Mouse (Mus musculus) spleen, postnatal 36 days (tissue): ENCODE measurements around the gene Aldh3a2.

Source experiments
- DNase-seq, 2 experiments: peaks; one replicate each; pipeline ENCODE4 v3.0.0; 2022; ENCODE audit warnings: low spot score in 2 of 2, mixed read lengths in 1 of 2

The Aldh3a2 gene

DNA sequence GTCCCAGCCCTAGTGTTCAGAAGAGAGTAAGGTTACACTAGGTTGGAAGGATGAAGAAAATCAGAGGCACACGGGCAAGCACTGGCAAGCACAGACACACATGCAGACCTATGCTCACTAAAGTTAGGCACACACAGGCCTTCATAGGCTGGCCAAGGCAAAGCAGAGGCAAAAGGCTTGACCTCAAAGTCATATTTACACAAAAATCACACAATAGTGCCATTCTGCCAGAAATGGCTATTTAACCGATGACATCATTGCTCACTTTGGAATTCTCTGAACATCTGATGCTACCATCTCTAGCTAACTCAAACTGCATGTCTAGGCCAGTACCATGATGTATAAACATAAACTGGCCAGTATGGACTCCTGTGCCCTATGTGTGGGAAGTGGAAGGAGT lies 6.7 kb upstream of the Aldh3a2 start:
- DNase-seq: no peak

DNA sequence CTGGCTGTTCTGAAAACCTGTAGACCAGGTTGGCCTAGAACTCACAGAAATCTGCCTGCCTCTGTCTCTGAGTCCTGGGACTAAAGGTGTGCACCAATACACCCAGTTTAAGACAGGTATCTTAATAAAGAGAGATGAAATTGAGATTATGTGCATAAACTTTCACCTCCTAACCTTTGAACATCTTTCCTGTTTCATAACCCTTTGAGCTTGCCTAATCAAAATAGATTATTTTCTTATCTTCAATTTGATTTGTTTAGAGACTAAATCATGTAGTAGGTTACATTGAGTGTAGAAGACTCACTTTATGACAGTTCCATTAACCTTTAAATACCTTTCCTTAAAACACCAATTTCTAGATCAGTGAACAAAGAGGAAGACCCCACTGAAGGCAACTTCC lies 4.3 kb upstream of the Aldh3a2 start:
- no peak for DNase-seq

DNA sequence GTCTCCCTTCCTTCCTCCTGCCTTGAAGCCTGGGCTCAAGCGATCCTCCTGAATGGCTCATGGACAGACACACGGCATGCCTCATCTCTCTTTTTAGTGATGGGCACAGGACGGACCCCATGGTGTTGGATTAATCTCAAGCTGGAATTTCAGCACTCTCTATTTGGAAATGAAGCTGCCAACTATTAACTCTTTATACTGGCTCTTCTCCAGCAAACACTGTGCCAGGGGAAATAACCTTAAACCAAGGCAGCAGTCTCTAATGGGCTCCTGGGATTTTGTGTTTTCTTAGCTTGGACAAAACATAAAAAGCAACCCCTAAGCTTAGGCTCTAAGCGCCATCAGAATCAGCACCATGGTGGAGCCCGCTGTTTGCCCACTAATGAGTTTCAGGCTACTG lies 3.1 kb upstream of the Aldh3a2 start:
- DNase-seq: no peak

DNA sequence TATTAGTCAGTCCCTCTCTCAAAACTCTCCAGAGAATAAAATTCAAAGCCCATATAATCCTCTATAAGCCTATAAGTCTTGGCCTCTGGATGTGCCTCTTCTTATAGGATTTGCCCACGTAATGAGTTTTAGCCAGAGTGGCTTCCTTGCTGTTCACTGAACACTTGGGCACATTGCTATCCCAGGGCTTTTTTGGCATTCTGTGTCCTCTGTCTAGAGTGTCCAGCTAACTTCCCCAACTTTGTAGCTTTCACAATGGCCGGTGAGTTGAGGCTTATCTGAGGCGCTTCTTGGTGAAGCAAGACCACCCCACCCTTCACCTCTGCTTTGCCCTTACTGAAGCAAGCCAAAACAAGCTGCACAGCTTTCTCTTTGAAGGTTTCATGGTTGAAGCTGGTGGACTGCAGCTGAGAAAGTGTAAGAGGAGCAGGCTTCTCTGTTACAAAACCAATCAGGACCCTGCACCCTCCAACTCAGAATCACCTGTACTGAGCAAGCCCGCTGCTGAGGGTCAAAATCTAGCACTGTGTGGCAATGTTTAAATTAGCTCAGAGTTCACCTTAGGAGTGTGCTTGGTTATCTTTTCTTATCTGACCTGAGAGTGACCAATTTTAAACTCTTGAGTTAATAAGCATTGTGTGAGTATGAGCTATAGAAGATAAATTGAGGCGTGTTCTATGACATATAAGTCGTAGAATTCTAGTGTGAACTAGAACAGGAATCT lies 1.5 kb upstream of the Aldh3a2 start:
- no peak for DNase-seq

DNA sequence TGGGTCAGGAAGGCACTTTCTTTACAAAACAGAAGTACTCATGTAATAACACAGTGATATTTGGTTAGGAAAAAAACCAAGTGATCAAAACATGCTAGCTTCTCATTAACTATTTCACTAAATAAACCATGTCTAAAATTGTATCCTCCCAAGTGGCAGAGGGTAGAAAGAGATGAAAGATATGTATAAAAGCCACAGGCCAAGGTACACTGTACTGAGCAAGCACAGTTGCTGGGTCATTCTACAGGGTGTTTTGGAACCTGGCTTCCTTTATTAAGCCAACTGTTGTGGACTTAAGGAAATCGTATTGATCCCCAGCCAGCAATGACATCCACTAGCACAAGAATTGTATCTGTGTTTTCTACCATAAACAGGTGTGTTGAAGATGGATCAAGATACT lies 3.4 kb downstream of the Aldh3a2 start:
- no peak for DNase-seq

DNA sequence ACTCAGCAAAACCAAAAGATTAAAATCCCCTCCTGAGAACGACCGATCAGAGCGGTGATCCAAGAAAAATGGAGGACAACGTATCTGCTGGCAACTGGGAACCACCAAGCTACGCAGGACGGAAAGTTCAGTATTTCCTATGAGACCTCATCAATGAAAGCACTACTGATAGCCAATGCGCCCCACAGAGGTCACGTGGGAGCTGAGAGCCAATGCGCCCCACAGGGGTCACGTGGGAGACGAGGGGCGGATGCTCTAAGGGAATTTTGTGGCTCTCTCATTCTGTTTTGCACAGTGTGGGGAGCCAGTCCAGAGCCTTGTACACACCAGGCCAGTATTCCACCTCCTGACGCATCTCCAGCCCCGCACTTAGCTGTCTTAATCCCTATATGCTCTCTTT lies 4.7 kb downstream of the Aldh3a2 start:
- no peak for DNase-seq

DNA sequence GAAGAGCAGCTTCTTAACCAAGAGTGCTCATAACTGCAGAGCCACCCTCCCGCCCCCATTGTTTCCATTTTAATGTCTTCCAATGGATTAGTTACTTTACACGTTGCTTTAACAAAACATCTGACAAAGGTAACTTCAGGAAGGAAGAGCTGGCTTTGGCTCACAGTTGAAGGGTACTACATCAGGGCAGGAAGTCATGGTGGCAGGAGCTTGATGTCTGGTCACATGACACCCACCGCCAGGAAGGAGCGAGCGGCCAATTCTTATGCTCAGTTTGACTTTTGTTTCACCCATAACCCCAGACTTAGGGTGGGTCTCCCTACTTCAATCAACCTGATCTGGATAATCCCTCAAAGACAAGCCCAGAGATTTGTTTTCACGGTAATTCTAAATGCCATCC lies 8.2 kb downstream of the Aldh3a2 start:
- DNase-seq: no peak

DNA sequence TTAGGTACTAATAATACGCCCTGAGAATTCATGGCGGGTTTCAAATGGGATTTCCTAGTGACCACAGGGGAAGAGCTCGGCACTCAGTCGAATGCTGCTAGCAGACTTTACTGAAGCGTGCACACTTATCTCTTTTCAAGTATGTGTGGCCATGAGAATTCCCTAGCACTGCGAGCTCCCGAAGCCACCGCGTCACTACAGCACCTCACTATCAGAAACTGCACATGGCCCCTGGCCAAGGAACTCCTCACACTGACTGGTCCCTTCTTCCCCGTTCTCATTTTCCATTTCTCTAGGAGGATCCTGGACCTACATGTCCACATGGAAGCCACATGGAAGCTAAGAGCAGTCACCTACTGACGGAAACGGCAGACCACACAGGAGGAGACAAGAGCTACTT lies 14.5 kb downstream of the Aldh3a2 start:
- no peak for DNase-seq

DNA sequence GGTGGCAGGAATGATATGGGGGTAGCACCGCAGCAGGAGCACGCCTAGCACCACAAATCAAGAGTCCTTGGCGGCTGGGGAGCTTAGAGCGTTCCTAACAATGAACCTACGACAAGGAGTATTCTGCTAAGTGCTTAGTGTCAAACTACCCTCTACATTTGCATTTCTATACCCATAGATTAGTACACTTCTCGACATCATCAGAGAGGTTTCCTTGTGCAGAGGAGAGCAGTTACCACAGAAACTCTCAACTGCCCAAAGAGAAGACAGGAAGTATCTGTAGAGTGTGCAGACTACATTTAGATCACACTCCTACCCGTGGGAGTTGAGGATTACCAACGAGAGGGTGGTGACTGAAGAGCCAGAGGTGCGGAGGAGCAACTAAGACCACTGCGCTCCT lies 15.5 kb downstream of the Aldh3a2 start:
- no peak for DNase-seq

DNA sequence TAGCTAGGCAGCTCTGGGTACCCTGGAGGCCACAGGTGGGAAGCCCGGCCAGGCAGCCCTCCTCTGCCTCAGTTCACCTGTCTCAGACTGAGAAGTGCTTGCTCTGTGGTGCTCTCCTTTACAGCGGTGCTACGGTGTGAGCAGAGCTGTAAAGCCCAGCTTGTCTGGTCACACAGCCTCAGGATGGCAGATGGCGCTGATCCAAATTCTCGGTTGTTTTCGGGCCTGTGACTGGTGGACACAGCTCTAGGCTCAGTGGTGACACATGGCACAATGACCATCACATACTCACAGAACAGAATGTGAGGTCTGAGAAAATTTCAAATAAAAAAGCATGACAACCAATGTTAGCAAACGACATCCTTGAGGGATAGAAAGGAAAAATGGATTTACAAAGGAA lies 22.9 kb downstream of the Aldh3a2 start:
- no peak for DNase-seq

DNA sequence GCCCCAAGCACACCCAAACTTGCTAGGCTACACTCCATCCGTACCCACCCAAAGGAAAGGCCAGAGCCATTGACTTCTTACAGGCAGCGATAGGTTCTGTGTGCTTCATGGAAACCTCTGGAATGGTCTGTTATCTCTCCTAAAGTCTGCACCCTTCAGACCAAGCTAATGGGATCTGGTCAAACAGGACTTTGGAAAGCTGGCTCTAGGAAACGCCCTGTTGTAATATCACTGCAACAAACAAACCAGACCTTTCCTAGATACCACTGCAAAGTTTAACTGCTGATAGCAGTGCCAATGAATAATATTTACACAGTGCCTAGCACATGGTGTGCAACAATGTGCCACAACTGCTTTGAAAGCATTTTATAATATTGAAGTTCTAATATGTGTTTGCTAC lies 31.2 kb downstream of the Aldh3a2 start:
- DNase-seq: no peak

DNA sequence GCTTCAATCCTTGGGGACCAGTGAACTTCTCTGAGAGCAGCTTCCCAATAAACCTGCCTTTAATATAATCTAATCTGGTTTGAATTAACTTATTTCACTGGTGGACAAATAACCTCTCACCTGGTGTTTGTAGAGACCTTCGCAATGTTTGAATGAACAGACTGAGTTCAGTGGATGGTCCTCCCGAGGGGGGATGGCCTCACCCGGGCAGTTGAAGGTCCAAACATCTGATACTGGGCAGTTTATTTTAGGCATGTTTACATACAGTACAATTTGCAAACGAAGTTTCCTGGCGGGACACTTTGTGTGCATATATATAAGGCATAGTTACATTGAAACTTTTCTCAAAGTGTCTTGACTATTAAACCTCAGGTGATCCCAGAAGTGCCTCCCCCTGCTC lies 33.1 kb downstream of the Aldh3a2 start:
- DNase-seq: no peak

DNA sequence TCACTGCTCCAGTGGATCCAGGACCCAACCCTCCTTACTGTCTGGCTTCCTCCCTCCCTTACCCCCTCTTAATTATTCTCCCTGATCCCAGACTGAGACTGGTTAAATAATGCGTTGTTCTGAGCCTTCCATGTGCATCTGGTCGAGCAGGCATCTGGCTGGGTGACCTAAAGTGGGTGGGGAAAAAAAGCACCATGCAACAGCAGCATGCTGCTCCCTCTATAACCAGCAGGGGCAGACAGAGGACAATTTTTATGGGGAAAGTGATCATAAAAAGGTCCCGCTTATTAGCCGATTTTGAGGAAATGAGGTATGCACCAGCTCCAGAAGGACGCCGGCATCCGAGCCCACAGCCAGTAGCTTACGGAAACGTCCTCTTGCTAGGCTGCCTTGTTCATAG lies 35.9 kb downstream of the Aldh3a2 start:
- DNase-seq: peak; percentile 19 to 36

DNA sequence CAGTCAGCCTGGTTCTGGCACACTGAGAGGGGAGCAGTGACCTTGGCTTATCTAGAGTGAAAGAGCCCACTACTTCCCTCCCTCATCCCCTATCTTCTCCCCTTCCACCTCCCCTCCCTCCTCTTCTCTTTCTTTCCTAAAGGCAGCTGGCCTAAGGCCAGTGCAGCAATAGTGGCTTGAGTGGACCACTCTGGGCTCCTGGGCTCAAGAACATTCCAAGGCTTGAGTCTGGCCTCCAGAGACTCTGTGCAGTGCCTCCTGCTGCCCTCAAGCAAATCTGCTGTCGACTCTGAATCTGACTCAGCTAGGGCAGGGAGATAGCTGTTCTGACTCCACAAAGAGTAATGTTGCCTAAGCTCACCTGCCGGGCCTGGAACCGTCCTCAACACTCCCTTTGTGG lies 38.9 kb downstream of the Aldh3a2 start:
- no peak for DNase-seq

DNA sequence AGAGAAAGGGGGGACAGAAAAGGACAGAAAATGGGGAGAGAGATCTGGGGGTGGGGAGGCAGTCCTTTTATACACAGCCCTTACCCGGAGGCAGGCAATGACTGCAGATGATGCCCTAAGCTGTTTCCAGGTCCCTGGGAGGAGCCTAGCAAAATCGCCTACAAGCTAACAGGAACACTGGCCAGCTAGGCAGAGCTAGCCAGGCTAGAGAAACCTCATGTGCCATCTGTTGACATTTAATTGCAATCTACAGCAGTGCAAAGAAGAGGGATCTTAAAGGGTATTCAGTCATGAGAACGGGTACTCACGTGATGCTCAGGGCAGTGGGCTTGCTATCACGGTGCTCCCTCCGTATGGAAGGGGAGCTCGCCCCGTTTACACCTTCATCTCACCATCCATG lies 39.4 kb downstream of the Aldh3a2 start:
- no peak for DNase-seq

DNA sequence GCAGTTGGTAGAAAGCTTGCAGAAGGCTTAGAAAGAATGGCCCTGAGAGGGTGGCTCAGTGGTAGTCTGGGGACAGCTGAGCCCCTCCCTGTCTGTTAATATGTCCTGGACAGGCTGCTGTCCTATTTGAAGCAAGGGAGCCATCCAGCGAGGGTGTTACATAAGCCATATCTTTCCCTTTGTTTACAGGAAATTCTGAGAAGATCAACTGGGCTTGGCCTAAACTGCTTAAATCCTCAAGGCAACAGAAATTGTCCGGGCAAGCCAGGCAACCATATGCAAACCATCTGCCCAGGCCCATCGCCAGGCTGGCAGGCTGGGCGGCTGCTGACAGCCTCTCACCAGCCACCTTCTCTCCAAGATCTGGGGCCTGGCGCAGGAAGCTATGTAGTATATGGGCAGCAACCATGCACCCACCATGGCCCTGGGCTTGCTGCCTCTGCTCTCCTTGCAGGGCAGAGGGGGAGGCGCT lies 41.3 kb downstream of the Aldh3a2 start:
- DNase-seq: no peak

DNA sequence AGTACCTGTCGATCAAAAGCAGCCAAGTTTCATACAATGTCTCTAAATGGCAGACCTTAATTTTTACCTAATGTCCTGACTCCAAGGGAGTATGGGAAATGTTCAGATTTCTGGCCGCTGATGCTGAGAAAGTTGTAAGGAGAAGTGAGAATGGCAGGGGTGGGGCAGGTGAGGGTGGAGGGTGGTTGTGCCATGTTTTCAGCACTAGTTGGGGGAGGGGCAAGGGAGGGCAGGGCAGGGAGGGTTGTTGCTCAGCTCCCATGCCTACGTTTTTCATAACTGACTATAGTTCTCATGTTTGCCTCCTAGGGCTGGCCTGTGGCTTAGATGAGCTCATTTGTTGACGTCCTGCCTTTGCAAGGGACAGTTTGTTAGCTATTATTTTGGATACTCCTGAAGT lies 41.8 kb downstream of the Aldh3a2 start:
- peak; percentile 43 to 45 for DNase-seq

DNA sequence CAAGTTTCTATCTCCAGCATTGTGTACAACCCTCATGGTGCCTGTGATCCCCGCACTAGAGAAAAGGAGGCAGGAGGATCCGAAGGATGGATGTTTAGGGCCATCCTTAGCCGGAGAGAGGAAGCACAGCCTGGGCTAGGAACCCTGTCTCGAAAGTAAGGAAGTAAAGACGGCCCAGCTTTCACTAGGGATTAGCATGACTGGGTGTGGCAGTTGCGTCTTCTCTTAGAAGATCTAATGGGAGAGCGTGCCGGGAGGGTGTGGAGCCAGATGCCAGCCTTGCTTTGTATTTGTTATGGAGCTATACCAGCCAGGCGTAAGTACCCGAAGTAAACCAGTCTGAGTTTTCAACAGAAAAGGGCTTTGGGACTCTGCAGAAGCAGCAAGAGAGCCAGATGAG lies 42.4 kb downstream of the Aldh3a2 start:
- DNase-seq: no peak

DNA sequence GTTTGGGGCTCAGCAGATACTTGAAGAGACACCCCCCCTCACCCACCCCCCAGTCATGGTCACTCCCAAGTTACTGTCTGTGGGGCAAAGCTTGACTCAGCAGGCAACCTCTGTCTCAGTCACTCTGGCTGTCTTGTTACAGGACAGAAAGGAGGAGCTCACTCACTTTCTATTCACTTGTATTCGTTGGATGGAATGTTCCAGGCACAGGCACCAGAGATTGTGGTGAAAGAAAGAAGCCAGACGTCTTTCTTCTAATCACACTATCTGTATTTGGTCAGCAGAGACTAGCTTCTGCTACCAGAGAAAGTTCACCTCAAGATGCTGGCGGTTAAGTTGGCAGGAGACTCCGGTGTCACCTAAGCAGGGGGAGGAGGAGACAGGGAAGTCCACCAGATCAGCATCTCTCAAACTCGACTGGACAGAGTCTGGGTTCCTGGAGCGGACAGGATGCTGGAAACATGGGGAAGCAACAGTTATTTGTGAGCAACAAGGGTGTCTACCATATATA lies 43.0 kb downstream of the Aldh3a2 start:
- DNase-seq: no peak

DNA sequence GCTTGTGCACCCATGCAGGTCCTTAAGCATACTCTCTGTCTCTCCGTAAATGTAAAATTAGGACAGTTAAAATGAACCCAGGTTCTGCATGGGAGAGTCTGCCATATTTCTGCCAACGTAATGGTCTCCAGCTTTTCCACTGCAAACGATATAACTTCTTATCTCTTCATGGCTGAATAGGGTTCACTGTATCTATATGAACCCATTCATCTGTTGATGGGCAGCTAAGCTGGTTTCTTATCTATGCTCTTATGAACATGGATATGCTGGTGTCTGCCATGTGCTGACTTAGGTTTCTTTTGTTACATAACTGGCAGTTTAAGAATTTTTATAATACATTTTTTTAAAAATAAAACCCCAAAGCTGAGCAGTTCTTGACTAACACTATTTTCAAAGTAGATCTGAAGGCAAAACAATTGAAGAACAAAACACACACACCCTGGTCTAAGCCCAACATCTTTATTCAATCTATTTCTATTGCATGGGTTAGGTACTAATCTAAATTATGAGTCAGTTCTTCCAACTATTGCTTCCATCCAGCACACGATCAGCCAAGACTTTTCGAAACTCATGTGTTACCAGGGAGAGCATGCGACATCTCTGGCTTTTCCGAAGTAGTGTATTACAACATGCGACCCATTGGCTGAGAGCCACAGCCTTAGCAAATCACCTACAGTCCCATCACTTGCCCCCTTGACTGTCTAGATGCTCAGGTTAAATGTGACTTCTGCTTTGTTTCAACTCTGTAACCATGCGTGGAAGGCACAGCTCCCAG lies 44.1 kb downstream of the Aldh3a2 start:
- no peak for DNase-seq

DNA sequence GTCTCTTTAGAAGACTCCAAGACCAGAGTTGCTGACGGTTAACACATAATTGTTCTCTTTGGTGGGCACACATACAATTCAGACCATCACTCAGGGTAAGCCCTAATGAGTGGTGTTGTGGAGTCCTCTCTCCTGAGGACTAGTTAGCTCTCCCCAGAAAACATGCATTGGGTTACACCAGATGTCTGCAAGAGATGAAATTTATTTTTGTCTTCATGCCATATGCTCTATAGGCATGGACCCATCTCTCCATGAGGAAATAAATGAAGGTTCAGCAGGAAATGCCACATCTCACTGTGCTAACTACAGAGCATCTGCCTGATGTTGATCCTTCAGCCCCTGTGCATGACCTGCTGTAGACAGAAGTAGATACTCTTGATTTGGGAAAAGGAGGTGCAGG lies 45.3 kb downstream of the Aldh3a2 start:
- no peak for DNase-seq

DNA sequence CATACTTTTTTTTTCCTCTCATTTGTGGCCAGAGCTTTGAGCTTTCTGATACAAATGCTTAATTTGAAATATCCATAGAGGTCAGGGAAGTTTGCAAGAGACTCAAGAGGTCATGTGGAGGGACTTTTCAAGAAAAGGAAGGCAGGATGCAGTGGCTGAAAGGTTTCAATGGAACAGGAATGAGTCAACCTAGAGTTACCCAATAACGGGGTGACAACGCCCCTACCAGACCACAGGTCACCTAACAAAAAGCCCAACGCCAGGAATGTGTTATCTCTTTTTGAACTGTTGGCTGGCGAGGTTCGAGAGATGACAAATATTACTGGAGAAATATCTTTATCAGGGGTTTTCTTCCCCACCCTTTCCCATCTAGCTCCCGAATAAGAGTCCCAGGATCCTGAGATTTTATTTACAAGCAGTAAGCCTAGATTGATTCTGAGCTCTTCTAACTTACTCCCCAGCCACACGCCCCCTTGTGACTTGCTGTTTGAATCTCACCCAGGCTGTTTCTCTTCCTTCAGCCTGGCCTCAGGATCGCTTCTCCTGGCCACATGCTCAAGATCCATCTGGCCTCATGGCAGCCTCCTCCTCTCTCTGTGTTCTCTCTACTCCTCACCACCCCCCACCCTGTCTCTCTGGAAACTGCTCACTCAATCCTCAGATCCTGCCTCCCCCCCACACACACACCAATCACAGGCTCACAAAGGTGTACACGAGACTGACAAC lies 46.9 kb downstream of the Aldh3a2 start:
- DNase-seq: no peak

DNA sequence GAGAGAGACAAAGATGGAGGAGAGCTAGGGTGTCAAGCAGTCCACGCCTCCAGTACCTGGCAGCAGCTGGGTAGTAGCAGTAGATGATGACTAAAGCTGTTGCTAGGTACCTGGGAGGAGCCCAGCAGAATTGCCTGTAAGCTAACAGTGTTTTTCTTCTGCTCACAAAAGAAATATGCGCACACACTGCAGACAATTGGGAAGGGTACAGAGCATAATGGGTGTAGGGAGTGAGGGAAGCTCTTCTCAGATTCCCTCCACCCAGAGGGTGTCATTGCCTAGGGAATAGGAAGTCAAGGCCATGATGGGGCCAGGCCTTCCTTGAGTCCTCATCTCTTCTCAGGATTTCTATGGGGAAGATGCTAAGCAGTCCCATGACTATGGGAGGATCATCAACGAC lies 51.3 kb downstream of the Aldh3a2 start:
- no peak for DNase-seq
